Mouse (Mus musculus) heart, postnatal 36 days (tissue): ENCODE measurements around the gene Xylt2. TPM values are rescaled to one million over a fixed set of nuclear protein-coding genes. Genes with fewer than 3 reads are reported as not detected.

Experiments
- DNase-seq, 2 experiments: peaks; one replicate each; pipeline ENCODE4 v3.0.0; 2021 to 2022
- intact Hi-C: fragments of 180-260 bp; cut with DNase I; formaldehyde crosslinking; loops from one replicate; pipeline ENCODE4 v1.15.1; 2025
- total RNA-seq, 2 experiments: library from RNA; stranded (reverse); gene quantifications; 2 replicates each; pipeline ENCODE4 v1.2.3; 2021

Gene Xylt2
- total RNA-seq, 2 experiments from 2014 or later: 10.0 to 10.4 TPM

- DNase-seq: no peak
- intact Hi-C loops: no loop called here
Observed at GRCm38 (mm10) chr11:94620766-94621457, 56.4 kb downstream of the Xylt2 start.

- intact Hi-C loops: no loop called here
- DNase-seq: no peak
Observed at GRCm38 (mm10) chr11:94617646-94618045, 59.7 kb downstream of the Xylt2 start.

- intact Hi-C loops: no loop called here
Observed at GRCm38 (mm10) chr11:94615494-94615893, 61.8 kb downstream of the Xylt2 start.

GRCm38 (mm10) chr11:94614603-94615002 is 62.7 kb downstream of the Xylt2 start:
- DNase-seq: no peak
- intact Hi-C loops: no loop called here

More at GRCm38 (mm10) chr11:94615494-94615893, 61.8 kb downstream of the Xylt2 start:
- DNase-seq: no peak

Other genes with a start within 250 kb of the Xylt2 start
- gene Cacna1g, start 203.3 kb downstream of the Xylt2 start, total RNA-seq: 10 to 100 TPM; 13.8 to 14.2 TPM
- gene Spata20, start 191.3 kb downstream of the Xylt2 start, total RNA-seq: under 1 TPM; 0.42 to 0.62 TPM
- gene Epn3, start 177.5 kb downstream of the Xylt2 start, total RNA-seq: 10 to 100 TPM; 26.7 to 31.2 TPM
- 1 to 10 TPM in 1 of 2 experiments, under 1 TPM in 1; 0.89 to 1.3 TPM for gene Mycbpap, start 155.8 kb downstream of the Xylt2 start, total RNA-seq
- gene Rsad1, start 128.3 kb downstream of the Xylt2 start, total RNA-seq: 10 to 100 TPM in 1 of 2 experiments, 1 to 10 TPM in 1; 9.6 to 14.2 TPM
- gene Chad, start 112.5 kb downstream of the Xylt2 start, total RNA-seq: 1 to 10 TPM; 1.0 to 1.2 TPM
- 10 to 100 TPM; 26.5 to 28.9 TPM for gene Acsf2, start 75.6 kb downstream of the Xylt2 start, total RNA-seq
- gene Lrrc59, start 47.7 kb downstream of the Xylt2 start, total RNA-seq: 10 to 100 TPM; 31.1 to 33.8 TPM
- 10 to 100 TPM; 59.2 to 60.1 TPM for gene Mrpl27, start 23.7 kb downstream of the Xylt2 start, total RNA-seq
- gene Eme1, start 23.6 kb downstream of the Xylt2 start, total RNA-seq: under 1 TPM in 1 of 2 experiments, not detected in 1; 0.25 TPM
- gene Gm11541, start 27.0 kb upstream of the Xylt2 start, total RNA-seq: not detected
- gene Cdc34b, start 64.3 kb upstream of the Xylt2 start, total RNA-seq: 1 to 10 TPM; 1.1 to 1.2 TPM
- gene Tmem92, start 105.2 kb upstream of the Xylt2 start, total RNA-seq: not detected